In genomic region chr1:192297481-192298128, GRCm38 (mm10) we compare ENCODE assay signal across 23 mouse cellular contexts.
A peak's percentile ranks its signal among the peaks of the same experiment; 100 is the strongest.
DNase-seq lines count a peak whose midpoint lies in the region; ATAC-seq lines count a peak whose summit lies in the region.
"Had no signal": no experiment of that assay in that cellular context is flagged by ENCODE, and none has a peak within 500 bp of the region (broad histone marks: within the 10 kb centered on the region; RNA-seq: fewer than 3 reads in every experiment).

No protein-coding gene starts in this region.

- H3K9me3 ChIP-seq in hindbrain, embryonic 16.5 days (ENCODE audit: control insufficient read depth, low read length), result no peaks in the 10 kb centered on the region
- no peaks in the 10 kb centered on the region for H3K9me3 ChIP-seq in hindbrain, embryonic 12.5 days (replicated peaks)
- H3K9me3 ChIP-seq: embryonic facial prominence, embryonic 10.5 days; forebrain, embryonic 13.5 days; heart, embryonic 15.5 days had no signal

- WGBS in hindbrain, embryonic 16.5 days, result 56% methylated on average over 5 of the region's 5 CpGs
- WGBS in hindbrain, embryonic 12.5 days, result 70% methylated on average over 5 of the region's 5 CpGs

- no peaks in the 10 kb centered on the region for H3K27me3 ChIP-seq in hindbrain, embryonic 16.5 days (replicated peaks; ENCODE audit: control insufficient read depth, insufficient read depth, low read length)
- H3K27me3 ChIP-seq in hindbrain, embryonic 12.5 days, result no peaks in the 10 kb centered on the region
- H3K27me3 ChIP-seq: forebrain, embryonic 13.5 days; heart, embryonic 15.5 days had no signal

- peak; percentile 52; the same call in 1 of the 2 replicates for ATAC-seq in hindbrain, embryonic 16.5 days
- no peak for ATAC-seq in hindbrain, embryonic 12.5 days (ENCODE audit: low FRiP score)
- ATAC-seq in common myeloid progenitor, adult 5-6 weeks (replicated peaks; ENCODE audit: low read depth, poor library complexity, severe bottlenecking), result peak; percentile 71
- peak; percentile 58 for ATAC-seq in megakaryocyte progenitor cell, adult 5-6 weeks (replicated peaks; ENCODE audit: poor library complexity)
- ATAC-seq: activated CD4-positive, CD25-positive, alpha-beta regulatory T cell, adult 4 months; forebrain, embryonic 13.5 days; inflammation-experienced regulatory T-cells, adult 6 months; intestine, postnatal 0 days had no signal

- peaks cover 3% of the 10 kb centered on the region; the same call in 1 of the 2 replicates for H3K4me1 ChIP-seq in hindbrain, embryonic 16.5 days (ENCODE audit: control insufficient read depth, insufficient read depth, low read depth, low read length)
- H3K4me1 ChIP-seq in hindbrain, embryonic 12.5 days, result no peaks in the 10 kb centered on the region
- H3K4me1 ChIP-seq: embryonic facial prominence, embryonic 10.5 days; forebrain, embryonic 13.5 days; heart, embryonic 15.5 days had no signal

- no peaks in the 10 kb centered on the region for H3K36me3 ChIP-seq in hindbrain, embryonic 16.5 days (ENCODE audit: control insufficient read depth, insufficient read depth, low read length)
- H3K36me3 ChIP-seq in hindbrain, embryonic 12.5 days, result no peaks in the 10 kb centered on the region
- H3K36me3 ChIP-seq: embryonic facial prominence, embryonic 10.5 days; heart, embryonic 15.5 days had no signal

- no peak overlapping the region for H3K4me3 ChIP-seq in hindbrain, embryonic 16.5 days (ENCODE audit: low read length)
- H3K4me3 ChIP-seq in hindbrain, embryonic 12.5 days, result no peak overlapping the region
- H3K4me3 ChIP-seq: embryonic facial prominence, embryonic 10.5 days; forebrain, embryonic 13.5 days; gastrocnemius, adult 2 months; heart, embryonic 15.5 days had no signal

- H3K27ac ChIP-seq in hindbrain, embryonic 16.5 days (ENCODE audit: low read depth, low read length), result no peak overlapping the region
- H3K27ac ChIP-seq in hindbrain, embryonic 12.5 days, result no peak overlapping the region
- H3K27ac ChIP-seq: embryonic facial prominence, embryonic 10.5 days; forebrain, embryonic 13.5 days; gastrocnemius, adult 2 months; heart, embryonic 15.5 days had no signal

- no peak overlapping the region for H3K4me2 ChIP-seq in hindbrain, embryonic 16.5 days (ENCODE audit: low read length)
- H3K4me2 ChIP-seq in hindbrain, embryonic 12.5 days (replicated peaks), result no peak overlapping the region
- H3K4me2 ChIP-seq: forebrain, embryonic 13.5 days; heart, embryonic 11.5 days; heart, embryonic 15.5 days had no signal

- no peak overlapping the region for H3K9ac ChIP-seq in hindbrain, embryonic 16.5 days (ENCODE audit: low read depth, low read length)
- H3K9ac ChIP-seq in hindbrain, embryonic 12.5 days, result no peak overlapping the region
- H3K9ac ChIP-seq: forebrain, embryonic 13.5 days; heart, embryonic 15.5 days had no signal

- DNase-seq in MEL-GATA-1-ER (ENCODE audit: extremely low read depth, low read depth), result peak; percentile 61
- no peak for DNase-seq in adrenal gland, adult 18-20 months (ENCODE audit: low spot score in 2 of 2)
- no peak for DNase-seq in urinary bladder, adult 2 months (ENCODE audit: low spot score)
- DNase-seq: adrenal gland, adult 2 months; adrenal gland, postnatal 25 days; cerebellum, adult 18-20 months; cerebellum, adult 9-11 months; cerebellum, postnatal 36 days; gastrocnemius, adult 2 months; gastrocnemius, postnatal 25 days; heart, adult 18-20 months; heart, postnatal 14 days had no signal
